Mouse (Mus musculus): ENCODE results near the gene Fbrsl1.

Gene Fbrsl1

GRCm38 (mm10) chr5:110448436-110449134 lies at the start of gene Fbrsl1:
Gene Fbrsl1 (minus strand): TSS chr5:110448503.
- DNase-seq (ENCODE audit: low read depth, low spot score) = peak; percentile 94

GRCm38 (mm10) chr5:110498071-110498470 lies 49.8 kb upstream of the Fbrsl1 start:
- DNase-seq (ENCODE audit: low read depth, low spot score) = no peak

- DNase-seq (ENCODE audit: low read depth, low spot score) = no peak
Measured at GRCm38 (mm10) chr5:110497556-110497955, 49.3 kb upstream of the Fbrsl1 start.

- DNase-seq (ENCODE audit: low read depth, low spot score) = no peak
Measured at GRCm38 (mm10) chr5:110495051-110495450, 46.7 kb upstream of the Fbrsl1 start.

GRCm38 (mm10) chr5:110494396-110494795 lies 46.1 kb upstream of the Fbrsl1 start:
- no peak for DNase-seq (ENCODE audit: low read depth, low spot score)

GRCm38 (mm10) chr5:110493785-110494184 lies 45.5 kb upstream of the Fbrsl1 start:
- peak; percentile 43 for DNase-seq (ENCODE audit: low read depth, low spot score)

- no peak for DNase-seq (ENCODE audit: low read depth, low spot score)
Measured at GRCm38 (mm10) chr5:110489639-110490038, 41.3 kb upstream of the Fbrsl1 start.

GRCm38 (mm10) chr5:110487943-110488342 lies 39.6 kb upstream of the Fbrsl1 start:
- DNase-seq (ENCODE audit: low read depth, low spot score) = no peak

GRCm38 (mm10) chr5:110486674-110487334 lies 38.5 kb upstream of the Fbrsl1 start:
- peak; percentile 25 for DNase-seq (ENCODE audit: low read depth, low spot score)

- DNase-seq (ENCODE audit: low read depth, low spot score) = no peak
Measured at GRCm38 (mm10) chr5:110484711-110485110, 36.4 kb upstream of the Fbrsl1 start.

- DNase-seq (ENCODE audit: low read depth, low spot score) = no peak
Measured at GRCm38 (mm10) chr5:110479228-110479627, 30.9 kb upstream of the Fbrsl1 start.

GRCm38 (mm10) chr5:110474156-110474555 lies 25.9 kb upstream of the Fbrsl1 start:
- no peak for DNase-seq (ENCODE audit: low read depth, low spot score)

GRCm38 (mm10) chr5:110472834-110473233 lies 24.5 kb upstream of the Fbrsl1 start:
- DNase-seq (ENCODE audit: low read depth, low spot score) = no peak

- no peak for DNase-seq (ENCODE audit: low read depth, low spot score)
Measured at GRCm38 (mm10) chr5:110471981-110472476, 23.7 kb upstream of the Fbrsl1 start.

- no peak for DNase-seq (ENCODE audit: low read depth, low spot score)
Measured at GRCm38 (mm10) chr5:110471285-110471684, 23.0 kb upstream of the Fbrsl1 start.

GRCm38 (mm10) chr5:110469227-110469925 lies 21.1 kb upstream of the Fbrsl1 start:
- DNase-seq (ENCODE audit: low read depth, low spot score) = no peak

- DNase-seq (ENCODE audit: low read depth, low spot score) = no peak
Measured at GRCm38 (mm10) chr5:110468296-110468695, 20.0 kb upstream of the Fbrsl1 start.

- DNase-seq (ENCODE audit: low read depth, low spot score) = no peak
Measured at GRCm38 (mm10) chr5:110467725-110468124, 19.4 kb upstream of the Fbrsl1 start.

GRCm38 (mm10) chr5:110466531-110467424 lies 18.5 kb upstream of the Fbrsl1 start:
- no peak for DNase-seq (ENCODE audit: low read depth, low spot score)

GRCm38 (mm10) chr5:110462646-110463045 lies 14.3 kb upstream of the Fbrsl1 start:
- DNase-seq (ENCODE audit: low read depth, low spot score) = no peak

GRCm38 (mm10) chr5:110458936-110459335 lies 10.6 kb upstream of the Fbrsl1 start:
- DNase-seq (ENCODE audit: low read depth, low spot score) = no peak

Data from retina, adult 2 months (tissue).